Mouse (Mus musculus): Measurements from ENCODE around the gene Crb2. TPM values are rescaled to one million over a fixed set of nuclear protein-coding genes. Genes with fewer than 3 reads are reported as not detected.

Crb2 gene
- polyA plus RNA-seq, 1 experiment from 2014 or later: 4.2 TPM

GRCm38 (mm10) chr2:37748442-37749066 is 27.5 kb upstream of the Crb2 start:
- Histone ChIP-seq H3K9ac (ENCODE audit: low read depth, low read length) (no peak overlapping the region), H3K36me3 (ENCODE audit: control insufficient read depth, insufficient read depth, low read length) (no peaks in the 10 kb centered on the region), H3K4me1 (ENCODE audit: control insufficient read depth, insufficient read depth, low read length) (peaks cover 12% of the 10 kb centered on the region), H3K27me3 (ENCODE audit: control insufficient read depth, insufficient read depth, low read depth, low read length) (no peaks in the 10 kb centered on the region), H3K4me3 (ENCODE audit: low read depth, low read length) (no peak overlapping the region), H3K9me3 (replicated peaks; ENCODE audit: control insufficient read depth, low read length, poor library complexity, severe bottlenecking) (no peaks in the 10 kb centered on the region), H3K4me2 (ENCODE audit: low read length) (no peak overlapping the region), H3K27ac (ENCODE audit: low read length) (peak overlapping the region; percentile 30; the same call in 1 of the 2 replicates)
- WGBS: 52% methylated on average over 10 of the region's 10 CpGs
- ATAC-seq: 0 out of 2 replicates have a peak, but pooled peaks have one; percentile 37

- no peak overlapping the region for H3K4me3 ChIP-seq (ENCODE audit: low read depth, low read length)
- 85% methylated on average over 6 of the region's 6 CpGs for WGBS
- no peaks in the 10 kb centered on the region for H3K9me3 ChIP-seq (replicated peaks; ENCODE audit: control insufficient read depth, low read length, poor library complexity, severe bottlenecking)
- no peak overlapping the region for H3K9ac ChIP-seq (ENCODE audit: low read depth, low read length)
- H3K27me3 ChIP-seq (ENCODE audit: control insufficient read depth, insufficient read depth, low read depth, low read length): no peaks in the 10 kb centered on the region
- H3K36me3 ChIP-seq (ENCODE audit: control insufficient read depth, insufficient read depth, low read length): no peaks in the 10 kb centered on the region
- peaks cover 12% of the 10 kb centered on the region for H3K4me1 ChIP-seq (ENCODE audit: control insufficient read depth, insufficient read depth, low read length)
- ATAC-seq: no peak
- no peak overlapping the region for H3K4me2 ChIP-seq (ENCODE audit: low read length)
- no peak overlapping the region for H3K27ac ChIP-seq (ENCODE audit: low read length)
These were observed 26.7 kb upstream of the Crb2 start for GRCm38 (mm10) chr2:37749323-37749722.

GRCm38 (mm10) chr2:37751114-37751513 is 24.9 kb upstream of the Crb2 start:
- WGBS: 93% methylated on average over 1 of the region's 1 CpGs
- H3K4me3 ChIP-seq (ENCODE audit: low read depth, low read length): no peak overlapping the region
- H3K36me3 ChIP-seq (ENCODE audit: control insufficient read depth, insufficient read depth, low read length): no peaks in the 10 kb centered on the region
- H3K27ac ChIP-seq (ENCODE audit: low read length): no peak overlapping the region
- H3K4me2 ChIP-seq (ENCODE audit: low read length): no peak overlapping the region
- peaks cover 12% of the 10 kb centered on the region for H3K4me1 ChIP-seq (ENCODE audit: control insufficient read depth, insufficient read depth, low read length)
- H3K9ac ChIP-seq (ENCODE audit: low read depth, low read length): no peak overlapping the region
- no peak for ATAC-seq
- no peaks in the 10 kb centered on the region for H3K9me3 ChIP-seq (replicated peaks; ENCODE audit: control insufficient read depth, low read length, poor library complexity, severe bottlenecking)
- no peaks in the 10 kb centered on the region for H3K27me3 ChIP-seq (ENCODE audit: control insufficient read depth, insufficient read depth, low read depth, low read length)

DNA sequence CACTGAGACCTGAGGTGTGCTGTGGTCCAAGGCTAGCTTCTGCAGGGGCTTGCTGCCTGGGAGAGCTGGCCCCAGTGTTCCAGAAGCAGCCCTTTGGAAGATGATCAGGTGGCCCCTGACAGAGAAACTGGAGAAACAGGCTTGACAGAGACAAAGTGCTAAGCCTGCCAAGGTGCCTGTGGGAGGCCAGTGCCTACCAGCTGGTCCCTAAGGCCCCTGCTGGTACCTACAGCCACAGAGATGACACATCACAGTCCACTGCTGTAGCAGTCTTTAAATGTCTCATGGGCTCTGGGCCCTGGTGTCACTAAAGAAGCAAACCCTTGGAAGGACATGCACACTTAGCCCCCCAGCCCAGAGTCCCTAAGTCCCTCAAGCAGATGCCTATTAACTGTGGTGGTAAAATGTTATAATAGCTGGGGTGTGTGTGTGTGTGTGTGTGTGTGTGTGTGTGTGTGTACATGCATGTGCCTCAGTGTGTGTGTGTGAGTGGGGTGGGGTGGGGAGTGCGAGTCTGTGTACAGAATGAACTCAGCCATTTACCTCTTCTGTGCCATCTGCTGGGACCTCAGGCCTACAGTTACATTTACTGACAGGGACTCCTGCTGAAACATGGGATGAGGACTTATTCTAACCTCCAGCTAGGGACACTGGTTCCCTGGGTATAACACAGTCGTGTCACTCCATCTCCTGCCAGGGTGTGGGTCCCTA is 19.7 kb upstream of the Crb2 start:
- Histone ChIP-seq H3K36me3 (ENCODE audit: control insufficient read depth, insufficient read depth, low read length) (no peaks in the 10 kb centered on the region), H3K4me1 (ENCODE audit: control insufficient read depth, insufficient read depth, low read length) (peaks cover 3% of the 10 kb centered on the region; the same call in 1 of the 2 replicates), H3K27ac (ENCODE audit: low read length) (no peak overlapping the region), H3K27me3 (ENCODE audit: control insufficient read depth, insufficient read depth, low read depth, low read length) (no peaks in the 10 kb centered on the region), H3K4me3 (ENCODE audit: low read depth, low read length) (no peak overlapping the region), H3K9ac (ENCODE audit: low read depth, low read length) (no peak overlapping the region), H3K9me3 (replicated peaks; ENCODE audit: control insufficient read depth, low read length, poor library complexity, severe bottlenecking) (no peaks in the 10 kb centered on the region), H3K4me2 (ENCODE audit: low read length) (no peak overlapping the region)
- no peak for ATAC-seq
- WGBS: 81% methylated on average over 2 of the region's 2 CpGs

- no peaks in the 10 kb centered on the region for H3K27me3 ChIP-seq (ENCODE audit: control insufficient read depth, insufficient read depth, low read depth, low read length)
- H3K4me1 ChIP-seq (ENCODE audit: control insufficient read depth, insufficient read depth, low read length): peaks cover 3% of the 10 kb centered on the region; the same call in 1 of the 2 replicates
- H3K4me2 ChIP-seq (ENCODE audit: low read length): no peak overlapping the region
- no peak overlapping the region for H3K4me3 ChIP-seq (ENCODE audit: low read depth, low read length)
- no peaks in the 10 kb centered on the region for H3K36me3 ChIP-seq (ENCODE audit: control insufficient read depth, insufficient read depth, low read length)
- WGBS: 88% methylated on average over 5 of the region's 5 CpGs
- no peaks in the 10 kb centered on the region for H3K9me3 ChIP-seq (replicated peaks; ENCODE audit: control insufficient read depth, low read length, poor library complexity, severe bottlenecking)
- no peak overlapping the region for H3K27ac ChIP-seq (ENCODE audit: low read length)
- no peak for ATAC-seq
- H3K9ac ChIP-seq (ENCODE audit: low read depth, low read length): no peak overlapping the region
These were observed 19.0 kb upstream of the Crb2 start for GRCm38 (mm10) chr2:37757016-37757415.

- Histone ChIP-seq H3K27me3 (ENCODE audit: control insufficient read depth, insufficient read depth, low read depth, low read length) (no peaks in the 10 kb centered on the region), H3K9me3 (replicated peaks; ENCODE audit: control insufficient read depth, low read length, poor library complexity, severe bottlenecking) (no peaks in the 10 kb centered on the region), H3K4me1 (ENCODE audit: control insufficient read depth, insufficient read depth, low read length) (peaks cover 3% of the 10 kb centered on the region; the same call in 1 of the 2 replicates), H3K9ac (ENCODE audit: low read depth, low read length) (no peak overlapping the region), H3K4me3 (ENCODE audit: low read depth, low read length) (no peak overlapping the region), H3K36me3 (ENCODE audit: control insufficient read depth, insufficient read depth, low read length) (no peaks in the 10 kb centered on the region), H3K27ac (ENCODE audit: low read length) (no peak overlapping the region), H3K4me2 (ENCODE audit: low read length) (no peak overlapping the region)
- WGBS: 72% methylated on average over 4 of the region's 4 CpGs
- no peak; the same call in 1 of the 2 replicates for ATAC-seq
These were observed 18.3 kb upstream of the Crb2 start for GRCm38 (mm10) chr2:37757784-37758183.

GRCm38 (mm10) chr2:37758343-37759015 is 17.6 kb upstream of the Crb2 start:
- Histone ChIP-seq H3K9ac (ENCODE audit: low read depth, low read length) (peak overlapping the region; percentile 28; the same call in 1 of the 2 replicates), H3K27ac (ENCODE audit: low read length) (peak overlapping the region; percentile 19; the same call in 1 of the 2 replicates), H3K4me3 (ENCODE audit: low read depth, low read length) (no peak overlapping the region), H3K9me3 (replicated peaks; ENCODE audit: control insufficient read depth, low read length, poor library complexity, severe bottlenecking) (no peaks in the 10 kb centered on the region), H3K27me3 (ENCODE audit: control insufficient read depth, insufficient read depth, low read depth, low read length) (no peaks in the 10 kb centered on the region), H3K4me2 (ENCODE audit: low read length) (no peak overlapping the region), H3K36me3 (ENCODE audit: control insufficient read depth, insufficient read depth, low read length) (no peaks in the 10 kb centered on the region), H3K4me1 (ENCODE audit: control insufficient read depth, insufficient read depth, low read length) (peaks cover 3% of the 10 kb centered on the region; the same call in 1 of the 2 replicates)
- 6% methylated on average over 21 of the region's 21 CpGs for WGBS
- peak; percentile 34 for ATAC-seq

- Histone ChIP-seq H3K9me3 (replicated peaks; ENCODE audit: control insufficient read depth, low read length, poor library complexity, severe bottlenecking) (no peaks in the 10 kb centered on the region), H3K27me3 (ENCODE audit: control insufficient read depth, insufficient read depth, low read depth, low read length) (no peaks in the 10 kb centered on the region), H3K27ac (ENCODE audit: low read length) (no peak overlapping the region), H3K4me2 (ENCODE audit: low read length) (no peak overlapping the region), H3K36me3 (ENCODE audit: control insufficient read depth, insufficient read depth, low read length) (no peaks in the 10 kb centered on the region), H3K4me3 (ENCODE audit: low read depth, low read length) (no peak overlapping the region), H3K4me1 (ENCODE audit: control insufficient read depth, insufficient read depth, low read length) (peaks cover 3% of the 10 kb centered on the region; the same call in 1 of the 2 replicates), H3K9ac (ENCODE audit: low read depth, low read length) (no peak overlapping the region)
- 35% methylated on average over 6 of the region's 6 CpGs for WGBS
- ATAC-seq: no peak
These were observed 15.4 kb upstream of the Crb2 start for GRCm38 (mm10) chr2:37760633-37761032.

DNA sequence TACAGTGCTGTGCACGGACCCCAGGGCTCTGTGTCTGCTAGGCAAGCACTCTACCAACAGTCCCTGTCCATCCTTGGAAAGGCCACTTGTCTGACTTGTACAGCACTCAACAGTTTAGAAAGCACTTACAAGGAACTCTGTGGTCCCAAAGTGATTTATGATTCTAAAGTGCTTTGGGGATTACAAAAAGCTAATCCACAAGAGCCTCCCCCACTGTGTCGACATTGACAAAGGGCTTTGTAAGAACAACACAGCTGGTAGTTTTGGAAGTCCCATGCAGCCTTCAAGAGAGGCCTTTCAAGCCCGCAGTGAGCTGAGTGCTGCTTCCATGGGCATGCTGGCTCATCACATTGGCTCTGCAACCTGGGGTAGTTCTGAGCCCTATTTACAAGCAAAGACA is 12.4 kb upstream of the Crb2 start:
- Histone ChIP-seq H3K4me1 (ENCODE audit: control insufficient read depth, insufficient read depth, low read length) (peaks cover 16% of the 10 kb centered on the region), H3K9ac (ENCODE audit: low read depth, low read length) (no peak overlapping the region), H3K4me2 (ENCODE audit: low read length) (no peak overlapping the region), H3K9me3 (replicated peaks; ENCODE audit: control insufficient read depth, low read length, poor library complexity, severe bottlenecking) (no peaks in the 10 kb centered on the region), H3K36me3 (ENCODE audit: control insufficient read depth, insufficient read depth, low read length) (no peaks in the 10 kb centered on the region), H3K27ac (ENCODE audit: low read length) (no peak overlapping the region), H3K4me3 (ENCODE audit: low read depth, low read length) (no peak overlapping the region), H3K27me3 (ENCODE audit: control insufficient read depth, insufficient read depth, low read depth, low read length) (no peaks in the 10 kb centered on the region)
- WGBS: 16% methylated on average over 3 of the region's 3 CpGs
- ATAC-seq: no peak

Measured in midbrain, embryonic 16.5 days (tissue).